Mouse (Mus musculus) hindbrain, embryonic 14.5 days (tissue): ENCODE data around the gene Alpk1. TPM values are rescaled to one million over a fixed set of nuclear protein-coding genes. Genes with fewer than 3 reads are reported as not detected.

Source experiments
- ATAC-seq: fragments of 200-750 bp; cut with Nextera tagmentation; 2 replicates; pipeline ENCODE4 v1.8.0; 2017; ENCODE audit warnings: moderate number of reproducible peaks, mild to moderate bottlenecking, moderate TSS enrichment, moderate library complexity; ENCODE audit not compliant: low FRiP score
- DNase-seq: peaks from one replicate; pipeline ENCODE4 v3.0.0-alpha.2; 2015; ENCODE audit warnings: low spot score
- H3K27ac ChIP-seq: fragments of 300-500 bp; sonication (generic); 2 replicates; pipeline ENCODE4 v1.5.1; 2014; ENCODE audit warnings: mild to moderate bottlenecking, moderate library complexity
- H3K27me3 ChIP-seq: fragments of 300-500 bp; sonication (generic); 2 replicates; pipeline ENCODE4 v1.6.1; 2014; ENCODE audit warnings: mild to moderate bottlenecking, low read length, mixed read lengths; ENCODE audit not compliant: control insufficient read depth, insufficient read depth
- H3K36me3 ChIP-seq: fragments of 300-500 bp; sonication (generic); replicated peaks from 2 replicates; pipeline ENCODE4 v1.6.1; 2014; ENCODE audit not compliant: control insufficient read depth, insufficient read depth
- H3K4me1 ChIP-seq: fragments of 300-500 bp; sonication (generic); replicated peaks from 2 replicates; pipeline ENCODE4 v1.6.1; 2014; ENCODE audit warnings: antibody characterized with exemption, low read length, mixed read lengths; ENCODE audit not compliant: control insufficient read depth, insufficient read depth
- H3K4me2 ChIP-seq: fragments of 300-500 bp; sonication (generic); replicated peaks from 2 replicates; pipeline ENCODE4 v1.6.1; 2014; ENCODE audit warnings: mild to moderate bottlenecking, moderate library complexity
- H3K4me3 ChIP-seq: fragments of 300-500 bp; sonication (generic); replicated peaks from 2 replicates; pipeline ENCODE4 v1.5.1; 2014; ENCODE audit warnings: mild to moderate bottlenecking, low read length
- H3K9ac ChIP-seq: fragments of 300-500 bp; sonication (generic); 2 replicates; pipeline ENCODE4 v1.6.1; 2014
- H3K9me3 ChIP-seq: fragments of 300-500 bp; sonication (generic); 2 replicates; pipeline ENCODE4 v1.6.1; 2016; ENCODE audit warnings: low read length; ENCODE audit not compliant: control insufficient read depth
- WGBS: fragments of 180-500 bp; shearing (Covaris S2); extraction: QIAGEN DNeasy Blood & Tissue Kit; methylation state at CpG from one replicate; pipeline ENCODE4 v1.1.7; 2014; 5-methylcytosine and 5-hydroxymethylcytosine counted together
- polyA plus RNA-seq: library from polyadenylated mRNA; unstranded; fragments of >200 nt; fragmentation: Nextera tagmentation; extraction: Ambion mirVana; gene quantifications from 2 replicates; pipeline ENCODE4 v1.2.1, GENCODE M21; 2014

Gene Alpk1
- polyA plus RNA-seq, 1 experiment from 2014 or later, result 0.91 TPM

DNA sequence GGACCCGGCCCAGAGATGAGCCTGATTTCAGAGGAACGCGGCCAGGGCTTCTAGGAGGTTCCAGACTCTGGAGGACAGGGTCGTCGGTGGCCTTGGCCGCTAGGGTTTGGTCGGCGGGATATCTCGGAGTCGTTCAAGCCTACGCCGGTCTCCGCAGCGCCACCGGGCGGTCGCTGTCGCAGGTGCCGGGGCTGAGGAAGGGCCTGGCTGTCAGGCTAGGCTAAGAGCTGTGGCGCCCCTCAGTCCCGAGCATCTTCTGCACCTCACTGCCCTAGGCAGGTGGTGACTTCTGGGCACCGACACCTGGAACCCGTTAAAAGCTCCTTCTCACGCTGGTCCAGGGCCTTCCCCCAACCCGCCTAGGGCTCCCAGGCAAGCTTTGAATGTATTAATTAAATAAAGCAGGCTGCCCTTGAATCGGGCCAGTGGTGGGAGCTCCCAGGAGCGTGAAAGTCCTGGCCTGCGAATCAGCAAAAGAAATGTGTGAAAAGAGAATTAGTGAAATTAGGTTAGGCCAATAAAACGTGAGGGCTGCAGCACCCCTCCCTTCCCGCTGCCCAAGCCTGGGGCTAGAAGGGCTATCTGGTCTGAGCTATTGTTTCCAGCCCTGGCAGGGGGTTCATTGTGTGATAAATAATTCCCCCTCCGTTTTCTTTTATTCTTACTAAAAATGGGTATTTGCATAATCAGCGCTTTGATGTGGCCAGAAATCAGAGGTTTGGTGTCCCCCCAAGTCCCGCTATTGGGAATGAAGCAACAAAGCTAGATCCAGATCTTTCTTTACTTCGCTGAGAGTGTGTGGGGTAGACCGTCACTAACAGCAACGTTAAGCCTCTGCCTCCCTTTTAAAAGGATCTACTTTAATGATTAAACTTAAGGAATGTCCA, 140.2 kb downstream of the Alpk1 start:
- H3K27me3 ChIP-seq, result peaks cover 89% of the 10 kb centered on the region
- H3K4me3 ChIP-seq, result peak overlapping the region; percentile 13
- H3K9me3 ChIP-seq, result no peaks in the 10 kb centered on the region
- DNase-seq (peak; percentile 58), ATAC-seq (peak; percentile 53; the same call in 1 of the 2 replicates)
- no peak overlapping the region for H3K9ac ChIP-seq
- peak overlapping the region; percentile 40 for H3K4me2 ChIP-seq
- H3K36me3 ChIP-seq, result no peaks in the 10 kb centered on the region
- no peak overlapping the region for H3K27ac ChIP-seq
- under 1% methylated on average over 36 of the region's 36 CpGs for WGBS
- peaks cover 27% of the 10 kb centered on the region for H3K4me1 ChIP-seq

DNA sequence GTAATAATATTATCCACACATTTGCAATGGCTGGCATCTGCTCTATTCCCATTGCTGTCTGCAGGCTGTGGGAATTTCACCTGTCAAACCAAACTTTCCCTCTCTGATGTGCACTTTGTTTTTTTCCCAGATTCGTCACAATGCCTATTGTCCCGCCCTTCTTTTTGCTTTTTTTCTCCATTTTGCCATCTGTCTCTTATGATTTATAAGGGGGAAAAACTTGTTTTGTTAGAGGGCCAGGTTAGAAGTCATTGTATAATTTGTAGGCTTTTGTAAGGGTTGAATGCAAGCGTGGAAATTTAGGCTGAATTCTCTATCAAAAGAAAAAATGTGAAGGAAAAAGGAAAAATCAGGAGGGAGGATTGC, 145.4 kb downstream of the Alpk1 start:
- Histone ChIP-seq H3K27ac (no peak overlapping the region), H3K27me3 (peaks cover 85% of the 10 kb centered on the region), H3K4me3 (peak overlapping the region; percentile 50), H3K9ac (no peak overlapping the region), H3K4me2 (peak overlapping the region; percentile 97), H3K9me3 (no peaks in the 10 kb centered on the region), H3K4me1 (peaks cover 14% of the 10 kb centered on the region), H3K36me3 (no peaks in the 10 kb centered on the region)
- DNase-seq (no peak), ATAC-seq (no peak)
- 4% methylated on average over 3 of the region's 3 CpGs for WGBS

DNA sequence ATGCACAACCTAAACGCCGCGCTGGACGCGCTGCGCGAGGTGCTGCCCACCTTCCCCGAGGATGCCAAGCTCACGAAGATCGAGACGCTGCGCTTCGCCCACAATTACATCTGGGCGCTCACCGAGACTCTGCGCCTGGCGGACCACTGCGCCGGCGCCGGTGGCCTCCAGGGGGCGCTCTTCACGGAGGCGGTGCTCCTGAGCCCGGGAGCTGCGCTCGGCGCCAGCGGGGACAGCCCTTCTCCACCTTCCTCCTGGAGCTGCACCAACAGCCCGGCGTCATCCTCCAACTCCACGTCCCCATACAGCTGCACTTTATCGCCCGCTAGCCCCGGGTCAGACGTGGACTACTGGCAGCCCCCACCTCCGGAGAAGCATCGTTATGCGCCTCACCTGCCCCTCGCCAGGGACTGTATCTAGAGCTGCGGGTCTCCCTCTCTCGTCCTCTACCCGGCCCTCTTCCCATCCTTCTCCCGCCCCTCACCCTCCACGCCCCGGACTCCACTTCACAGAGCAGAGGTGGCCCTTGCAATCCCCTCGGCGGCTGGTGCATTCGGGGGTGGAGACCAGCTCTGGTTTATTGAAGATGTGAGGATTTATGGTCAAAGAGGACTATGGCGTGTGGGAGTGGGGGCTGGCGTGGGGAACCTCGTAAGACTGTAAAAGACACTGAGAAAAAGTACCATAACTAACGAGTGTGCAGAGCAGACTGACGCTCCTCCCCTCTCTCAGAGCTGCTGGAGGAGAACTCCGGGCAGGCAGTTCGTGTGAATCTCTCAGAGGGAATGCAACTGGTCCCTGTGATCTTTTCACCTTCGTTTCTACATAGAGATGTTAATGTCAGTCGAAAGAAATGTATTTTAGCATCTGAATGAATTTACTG, 146.0 kb downstream of the Alpk1 start:
- peak overlapping the region; percentile 66; the same call in 1 of the 2 replicates for H3K27ac ChIP-seq
- DNase-seq, result peak; percentile 84
- under 1% methylated on average over 54 of the region's 58 CpGs for WGBS

GRCm38 (mm10) chr3:127633080-127634032, 147.0 kb downstream of the Alpk1 start, which contains the start of gene Neurog2:
Gene Neurog2, plus strand, starts transcription at chr3:127633135.
- Histone ChIP-seq H3K27me3 (peaks cover 85% of the 10 kb centered on the region), H3K9ac (peak within 1 kb of the TSS; percentile 56), H3K9me3 (no peaks in the 10 kb centered on the region), H3K4me1 (peaks cover 12% of the 10 kb centered on the region; the same call in 1 of the 2 replicates), H3K4me2 (peak within 1 kb of the TSS; percentile 97), H3K4me3 (peak within 1 kb of the TSS; percentile 50), H3K36me3 (no peaks in the 10 kb centered on the region), H3K27ac (peak within 1 kb of the TSS; percentile 66)
- WGBS, result under 1% methylated on average over 85 of the region's 92 CpGs
- ATAC-seq (peak; percentile 53), DNase-seq (peak; percentile 35)

More for the DNA sequence above, 146.0 kb downstream of the Alpk1 start:
- H3K27me3 ChIP-seq, result peaks cover 85% of the 10 kb centered on the region
- H3K9ac ChIP-seq, result peak overlapping the region; percentile 56
- no peaks in the 10 kb centered on the region for H3K36me3 ChIP-seq
- peak; percentile 80 for ATAC-seq
- H3K4me3 ChIP-seq, result peak overlapping the region; percentile 50
- H3K4me1 ChIP-seq, result 0 out of 2 replicates have a peak, but pooled peaks cover 9% of the 10 kb centered on the region
- H3K4me2 ChIP-seq, result peak overlapping the region; percentile 97
- H3K9me3 ChIP-seq, result no peaks in the 10 kb centered on the region

- Histone ChIP-seq H3K9me3 (no peaks in the 10 kb centered on the region), H3K36me3 (no peaks in the 10 kb centered on the region), H3K9ac (peak overlapping the region; percentile 56), H3K4me3 (peak overlapping the region; percentile 50), H3K27me3 (peaks cover 85% of the 10 kb centered on the region), H3K4me1 (peaks cover 12% of the 10 kb centered on the region; the same call in 1 of the 2 replicates), H3K4me2 (peak overlapping the region; percentile 97), H3K27ac (no peak overlapping the region)
- ATAC-seq, result peak; percentile 81
- peak; percentile 76 for DNase-seq
- WGBS, result 1% methylated on average over 30 of the region's 32 CpGs
Observed at GRCm38 (mm10) chr3:127632531-127632930, 147.8 kb downstream of the Alpk1 start.

GRCm38 (mm10) chr3:127631582-127631981, 148.7 kb downstream of the Alpk1 start:
- peaks cover 12% of the 10 kb centered on the region; the same call in 1 of the 2 replicates for H3K4me1 ChIP-seq
- H3K36me3 ChIP-seq, result no peaks in the 10 kb centered on the region

DNA sequence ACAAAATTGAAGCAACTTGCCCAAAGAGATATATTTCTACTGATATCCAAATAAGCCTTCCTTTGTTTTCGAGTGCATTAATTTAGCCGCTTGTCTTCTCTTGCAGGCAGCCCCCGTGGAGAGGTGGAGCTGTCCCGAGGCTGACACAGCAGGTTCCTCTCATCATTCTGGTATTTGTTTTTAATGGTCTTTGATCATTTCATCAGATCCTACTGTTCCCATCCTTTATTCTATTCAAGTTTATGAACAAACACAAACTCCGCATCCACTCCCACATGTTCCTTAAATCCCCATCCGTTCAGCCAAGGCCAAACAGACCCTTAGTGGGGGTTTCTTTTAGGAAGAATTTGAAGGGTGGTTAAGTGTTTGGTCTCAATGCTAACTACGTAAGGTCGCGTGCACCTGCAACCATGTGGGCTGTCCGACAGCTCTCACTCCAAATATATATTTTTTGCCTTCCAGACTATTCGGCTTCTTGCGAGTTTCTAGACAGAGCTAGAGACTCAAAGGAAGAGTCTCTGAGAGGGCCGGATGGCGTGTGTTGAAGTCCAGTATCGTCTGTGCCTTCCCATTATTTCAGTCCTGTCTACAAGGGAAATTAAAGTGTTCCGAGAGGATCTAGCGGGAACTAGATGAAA, 149.5 kb downstream of the Alpk1 start:
- Histone ChIP-seq H3K27me3 (peaks cover 90% of the 10 kb centered on the region), H3K4me1 (peaks cover 13% of the 10 kb centered on the region; the same call in 1 of the 2 replicates)
- WGBS, result 5% methylated on average over 17 of the region's 17 CpGs

More at GRCm38 (mm10) chr3:127631582-127631981, 148.7 kb downstream of the Alpk1 start:
- H3K27me3 ChIP-seq, result peaks cover 85% of the 10 kb centered on the region
- no peak overlapping the region for H3K9ac ChIP-seq
- no peak for DNase-seq
- no peak overlapping the region for H3K4me2 ChIP-seq
- H3K27ac ChIP-seq, result no peak overlapping the region
- no peak for ATAC-seq
- H3K4me3 ChIP-seq, result no peak overlapping the region
- no peaks in the 10 kb centered on the region for H3K9me3 ChIP-seq
- WGBS, result under 1% methylated on average over 10 of the region's 10 CpGs

GRCm38 (mm10) chr3:127630190-127630589, 150.1 kb downstream of the Alpk1 start:
- Histone ChIP-seq H3K4me3 (no peak overlapping the region), H3K9ac (no peak overlapping the region), H3K9me3 (no peaks in the 10 kb centered on the region), H3K36me3 (no peaks in the 10 kb centered on the region), H3K4me2 (no peak overlapping the region), H3K4me1 (peaks cover 18% of the 10 kb centered on the region; the same call in 1 of the 2 replicates), H3K27me3 (peaks cover 93% of the 10 kb centered on the region), H3K27ac (no peak overlapping the region)
- DNase-seq (peak; percentile 27), ATAC-seq (no peak)
- 12% methylated on average over 1 of the region's 1 CpGs for WGBS

More for the DNA sequence above, 149.5 kb downstream of the Alpk1 start:
- H3K4me3 ChIP-seq, result no peak overlapping the region
- DNase-seq, result no peak
- H3K4me2 ChIP-seq, result peak overlapping the region; percentile 18; the same call in 1 of the 2 replicates
- H3K36me3 ChIP-seq, result no peaks in the 10 kb centered on the region
- H3K27ac ChIP-seq, result no peak overlapping the region
- H3K9me3 ChIP-seq, result no peaks in the 10 kb centered on the region
- no peak overlapping the region for H3K9ac ChIP-seq
- no peak for ATAC-seq
